Mouse (Mus musculus) MEL (cell line): ENCODE measurements around the gene Adamts5. TPM values are rescaled to one million over a fixed set of nuclear protein-coding genes. Genes with fewer than 3 reads are reported as not detected.

Source experiments
- DNase-seq: peaks from one replicate; pipeline ENCODE4 v3.0.0; 2011; ENCODE audit warnings: low read depth, low spot score
- H3K27ac ChIP-seq: 2 replicates; pipeline ENCODE4 v1.5.1; 2012; ENCODE audit warnings: low read depth, mild to moderate bottlenecking, control low read depth, low read length, moderate library complexity; ENCODE audit not compliant: control insufficient read depth
- H3K27me3 ChIP-seq, 2 experiments: fragments of 150-350 bp in 1 of 2; sonication (generic) in 1 of 2; 2 replicates each; pipeline ENCODE4 v1.6.1; 2012; ENCODE audit warnings: low read length in 2 of 2, mild to moderate bottlenecking in 2 of 2, improper control_type of control experiment in 1 of 2, moderate library complexity in 1 of 2; ENCODE audit not compliant: insufficient read depth in 2 of 2, control insufficient read depth in 1 of 2
- H3K36me3 ChIP-seq, 2 experiments: 2 replicates each; pipeline ENCODE4 v1.6.1; 2012 to 2014; ENCODE audit warnings: low read length in 2 of 2, improper control_type of control experiment in 1 of 2, inconsistent platforms in 1 of 2, mild to moderate bottlenecking in 1 of 2; ENCODE audit not compliant: insufficient read depth in 2 of 2, control insufficient read depth in 1 of 2
- H3K4me1 ChIP-seq, 2 experiments: fragments of 150-350 bp in 1 of 2; sonication (generic) in 1 of 2; 2 replicates each; pipeline ENCODE4 v1.6.1; 2012; ENCODE audit warnings: low read length in 2 of 2, improper control_type of control experiment in 1 of 2, mild to moderate bottlenecking in 1 of 2; ENCODE audit not compliant: insufficient read depth in 2 of 2, control insufficient read depth in 1 of 2
- H3K4me3 ChIP-seq, 2 experiments: fragments of 150-350 bp in 1 of 2; sonication (generic) in 1 of 2; 2 replicates each; pipeline ENCODE4 v1.5.1; 2012; ENCODE audit warnings: low read depth in 2 of 2, low read length in 2 of 2, mild to moderate bottlenecking in 2 of 2, moderate library complexity in 2 of 2, control low read depth in 1 of 2, improper control_type of control experiment in 1 of 2; ENCODE audit not compliant: control insufficient read depth in 1 of 2, insufficient read depth in 1 of 2
- H3K79me2 ChIP-seq: 2 replicates; pipeline ENCODE4 v1.6.1; 2012; ENCODE audit warnings: mild to moderate bottlenecking, low read length, moderate library complexity; ENCODE audit not compliant: control insufficient read depth, poor library complexity, insufficient read depth
- H3K9ac ChIP-seq: 2 replicates; pipeline ENCODE4 v1.6.1; 2012; ENCODE audit warnings: low read depth, mild to moderate bottlenecking, control low read depth, low read length, moderate library complexity; ENCODE audit not compliant: control insufficient read depth, poor library complexity, severe bottlenecking
- H3K9me3 ChIP-seq: fragments of 150-350 bp; sonication (generic); replicated peaks from 2 replicates; pipeline ENCODE4 v1.6.1; 2012; ENCODE audit warnings: mild to moderate bottlenecking, low read length, improper control_type of control experiment, moderate library complexity; ENCODE audit not compliant: insufficient read depth
- BHLHE40 ChIP-seq: IDR thresholded peaks from 2 replicates; pipeline ENCODE4 v1.6.1; 2012; ENCODE audit warnings: low read depth, mild to moderate bottlenecking, inconsistent platforms, low read length, improper control_type of control experiment, borderline replicate concordance
- CHD1 ChIP-seq: IDR thresholded peaks from 2 replicates; pipeline ENCODE4 v1.6.1; 2012; ENCODE audit warnings: low read depth, mild to moderate bottlenecking, inconsistent platforms, low read length, improper control_type of control experiment
- CTCF ChIP-seq, 3 experiments: IDR thresholded peaks in 2 of 3; conservative IDR thresholded peaks in 1 of 3; 2 replicates each; pipeline ENCODE4 v1.5.1; 2011 to 2012; ENCODE audit warnings: low read length in 3 of 3, low read depth in 2 of 3, mild to moderate bottlenecking in 2 of 3, improper control_type of control experiment in 1 of 3, inconsistent platforms in 1 of 3, mixed read lengths in 1 of 3, moderate library complexity in 1 of 3; ENCODE audit not compliant: control insufficient read depth in 1 of 3, insufficient read depth in 1 of 3, poor library complexity in 1 of 3, severe bottlenecking in 1 of 3
- ELF1 ChIP-seq: IDR thresholded peaks from 2 replicates; pipeline ENCODE4 v1.6.1; 2014; ENCODE audit warnings: low read depth, mild to moderate bottlenecking, inconsistent platforms, low read length, improper control_type of control experiment, moderate library complexity
- JUND ChIP-seq: IDR thresholded peaks from 2 replicates; pipeline ENCODE4 v1.6.1; 2011; ENCODE audit warnings: low read depth, mild to moderate bottlenecking, improper control_type of control experiment, low read length
- MAFK ChIP-seq: IDR thresholded peaks from 2 replicates; pipeline ENCODE4 v1.6.1; 2011; ENCODE audit warnings: low read depth, mild to moderate bottlenecking, low read length, improper control_type of control experiment, borderline replicate concordance
- MAX ChIP-seq: IDR thresholded peaks from 2 replicates; pipeline ENCODE4 v1.6.1; 2011; ENCODE audit warnings: low read length, improper control_type of control experiment
- MAZ ChIP-seq: IDR thresholded peaks from 2 replicates; pipeline ENCODE4 v1.6.1; 2012; ENCODE audit warnings: low read depth, mild to moderate bottlenecking, inconsistent platforms, low read length, improper control_type of control experiment
- MYB ChIP-seq: IDR thresholded peaks from 2 replicates; pipeline ENCODE4 v1.6.1; 2011; ENCODE audit warnings: mild to moderate bottlenecking, low read depth, low read length, improper control_type of control experiment
- NELFE ChIP-seq: IDR thresholded peaks from 2 replicates; pipeline ENCODE4 v1.6.1; 2011; ENCODE audit warnings: low read depth, low read length, improper control_type of control experiment
- POLR2AphosphoS2 ChIP-seq: IDR thresholded peaks from 2 replicates; pipeline ENCODE4 v1.6.1; 2011; ENCODE audit warnings: low read length, improper control_type of control experiment
- RAD21 ChIP-seq: IDR thresholded peaks from 2 replicates; pipeline ENCODE4 v1.6.1; 2011; ENCODE audit warnings: mild to moderate bottlenecking, low read depth, low read length, improper control_type of control experiment
- RCOR1 ChIP-seq: IDR thresholded peaks from 2 replicates; pipeline ENCODE4 v1.6.1; 2012; ENCODE audit warnings: low read depth, mild to moderate bottlenecking, inconsistent platforms, low read length, improper control_type of control experiment
- SMC3 ChIP-seq: IDR thresholded peaks from 2 replicates; pipeline ENCODE4 v1.6.1; 2011; ENCODE audit warnings: low read depth, low read length, improper control_type of control experiment
- TAL1 ChIP-seq: IDR thresholded peaks from 2 replicates; pipeline ENCODE4 v1.6.1; 2012; ENCODE audit warnings: mild to moderate bottlenecking, inconsistent platforms, low read length, moderate library complexity, mixed read lengths
- TBP ChIP-seq: IDR thresholded peaks from 2 replicates; pipeline ENCODE4 v1.8.0; 2011; ENCODE audit warnings: low read depth, low read length, improper control_type of control experiment
- TCF12 ChIP-seq: IDR thresholded peaks from 2 replicates; pipeline ENCODE4 v1.6.1; 2014; ENCODE audit warnings: low read depth, mild to moderate bottlenecking, inconsistent platforms, low read length, improper control_type of control experiment, moderate library complexity
- USF1 ChIP-seq: IDR thresholded peaks from 2 replicates; pipeline ENCODE4 v1.6.1; 2014; ENCODE audit warnings: low read depth, mild to moderate bottlenecking, inconsistent platforms, low read length, improper control_type of control experiment, moderate library complexity
- ZKSCAN1 ChIP-seq: IDR thresholded peaks from 2 replicates; pipeline ENCODE4 v1.6.1; 2012; ENCODE audit warnings: low read depth, mild to moderate bottlenecking, inconsistent platforms, low read length, improper control_type of control experiment, moderate library complexity
- ZMIZ1 ChIP-seq: IDR thresholded peaks from 2 replicates; pipeline ENCODE4 v1.6.1; 2012; ENCODE audit warnings: low read depth, mild to moderate bottlenecking, inconsistent platforms, low read length, improper control_type of control experiment, moderate library complexity
- polyA plus RNA-seq, 2 experiments: library from polyadenylated mRNA; stranded (reverse) in 1 of 2; unstranded in 1 of 2; fragments of >175 nt in 1 of 2; fragments of >200 nt in 1 of 2; gene quantifications; 2 replicates each; pipeline versions ENCODE4 v1.2.1 to v1.2.4; 2012; ENCODE audit warnings: low replicate concordance in 2 of 2, low read depth in 1 of 2; ENCODE audit not compliant: insufficient read length in 2 of 2, insufficient read depth in 1 of 2, missing spikeins in 1 of 2
- total RNA-seq: library from RNA; depleted of rRNA; stranded (reverse); fragments of 300-350 nt; gene quantifications from 2 replicates; pipeline ENCODE4 v1.2.3, GENCODE M21; 2012

The Adamts5 gene
- total and polyA plus RNA-seq, 3 experiments: not detected

DNA sequence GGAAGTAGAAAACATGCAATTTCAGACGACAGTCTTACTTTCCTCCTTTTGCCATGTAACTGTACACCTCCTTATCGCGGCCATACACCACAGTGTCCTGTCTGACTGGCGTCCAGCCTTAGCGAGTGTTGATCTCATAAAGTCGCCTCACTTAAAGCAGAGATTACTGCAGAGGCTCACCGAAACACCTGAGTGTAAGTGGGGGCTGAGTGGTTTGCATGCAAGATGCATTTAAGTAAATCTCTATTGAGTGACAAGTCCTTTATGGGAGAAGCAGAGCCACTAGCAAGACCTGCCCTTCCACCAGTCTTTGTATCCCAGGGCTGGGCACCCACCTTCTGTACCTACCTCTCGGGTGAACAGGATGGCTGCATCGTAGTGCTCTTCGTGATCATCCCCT, 2.8 kb downstream of the Adamts5 start:
- no peaks in the 10 kb centered on the region for H3K4me1 ChIP-seq
- H3K4me3 ChIP-seq: no peak overlapping the region
- TF ChIP-seq TAL1 (no peak), POLR2AphosphoS2 (no peak), USF1 (no peak), RAD21 (no peak)
- H3K9me3 ChIP-seq: no peaks in the 10 kb centered on the region
- no peak overlapping the region for H3K9ac ChIP-seq
- H3K27ac ChIP-seq: no peak overlapping the region
- DNase-seq: no peak
- H3K27me3 ChIP-seq: no peaks in the 10 kb centered on the region
- H3K79me2 ChIP-seq: no peaks in the 10 kb centered on the region
- H3K36me3 ChIP-seq: no peaks in the 10 kb centered on the region

DNA sequence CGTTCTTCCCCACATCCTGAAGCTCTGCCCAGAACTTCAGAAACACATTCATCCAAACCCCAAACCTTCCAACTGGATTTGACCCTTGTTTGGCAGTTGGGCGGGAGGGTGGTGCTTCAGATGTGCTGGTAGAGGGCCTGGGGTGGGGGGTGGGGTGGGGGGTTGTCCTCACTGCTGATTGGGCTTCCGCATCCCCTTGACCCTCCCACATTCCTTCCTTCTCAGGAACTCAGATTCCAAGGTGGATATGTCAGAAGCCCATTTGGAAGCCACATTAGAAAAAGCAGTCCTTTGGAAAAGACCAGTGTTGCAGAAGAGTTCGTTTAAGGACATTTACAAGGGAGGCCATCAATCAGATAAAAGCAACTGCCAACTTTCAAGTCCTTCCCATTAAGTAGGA, 3.2 kb downstream of the Adamts5 start:
- Histone ChIP-seq H3K4me1 (no peaks in the 10 kb centered on the region), H3K27ac (no peak overlapping the region), H3K36me3 (no peaks in the 10 kb centered on the region), H3K79me2 (no peaks in the 10 kb centered on the region), H3K9me3 (no peaks in the 10 kb centered on the region), H3K27me3 (no peaks in the 10 kb centered on the region), H3K9ac (no peak overlapping the region), H3K4me3 (no peak overlapping the region)
- DNase-seq: no peak
- TF ChIP-seq TCF12 (no peak), USF1 (no peak), RCOR1 (no peak)

DNA sequence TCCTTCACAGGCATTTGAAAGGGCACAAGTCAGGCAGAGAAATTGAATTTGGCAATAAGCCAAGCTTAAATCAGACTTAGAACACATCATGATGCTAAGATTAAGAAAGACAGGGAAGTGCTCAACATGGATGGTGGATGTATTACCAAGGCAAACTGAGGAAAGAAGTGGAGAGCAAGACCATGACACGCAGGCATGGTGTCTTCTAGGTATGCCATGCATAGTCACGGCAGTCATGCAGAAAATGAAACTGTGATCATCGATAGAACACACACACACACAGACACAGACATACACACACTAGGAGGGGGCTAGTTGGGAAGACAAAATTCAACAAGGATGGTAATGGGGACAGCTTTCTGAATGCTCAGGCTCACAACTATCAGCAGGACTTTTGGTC, 3.8 kb downstream of the Adamts5 start:
- Histone ChIP-seq H3K9me3 (no peaks in the 10 kb centered on the region), H3K27me3 (no peaks in the 10 kb centered on the region), H3K27ac (no peak overlapping the region), H3K79me2 (no peaks in the 10 kb centered on the region), H3K9ac (no peak overlapping the region), H3K36me3 (no peaks in the 10 kb centered on the region), H3K4me3 (no peak overlapping the region), H3K4me1 (no peaks in the 10 kb centered on the region)
- no peak for DNase-seq
- TF ChIP-seq TBP: no peak
- no peak for TF ChIP-seq ZKSCAN1
- no peak for TF ChIP-seq ELF1
- TF ChIP-seq JUND: no peak
- TF ChIP-seq MAFK: no peak
- TF ChIP-seq CTCF (IDR thresholded peaks at IDR 0.05 in 2 of 3, conservative IDR thresholded peaks at IDR 0.05 in 1 of 3; ENCODE audit: control insufficient read depth in 1 of 3, insufficient read depth in 1 of 3, low read depth in 2 of 3, low read length in 3 of 3, poor library complexity in 1 of 3, severe bottlenecking in 1 of 3): no peak
- no peak for TF ChIP-seq MAX
- TF ChIP-seq BHLHE40: no peak
- TF ChIP-seq CHD1: no peak
- TF ChIP-seq SMC3: no peak
- no peak for TF ChIP-seq MAZ
- no peak for TF ChIP-seq ZMIZ1
- TF ChIP-seq POLR2AphosphoS2: no peak
- no peak for TF ChIP-seq NELFE
- TF ChIP-seq MYB: no peak
- no peak for TF ChIP-seq TCF12
